Mouse (Mus musculus): ENCODE results near the gene Bsn. TPM values are rescaled to one million over a fixed set of nuclear protein-coding genes. Genes with fewer than 3 reads are reported as not detected.

Gene Bsn
- total RNA-seq (2017) = under 0.01 to 1.2 TPM in 2 of 3 replicates, not detected in the other

- ATAC-seq (replicated peaks; ENCODE audit: insufficient number of reproducible peaks, low FRiP score, low TSS enrichment, poor library complexity, severe bottlenecking) = no peak
Measured at GRCm38 (mm10) chr9:108189787-108190679, at the start of gene Bsn. Gene Bsn, minus strand, starts transcription at chr9:108190384.

- no peak for ATAC-seq (replicated peaks; ENCODE audit: insufficient number of reproducible peaks, low FRiP score, low TSS enrichment, poor library complexity, severe bottlenecking)
Measured at GRCm38 (mm10) chr9:108239951-108240350, 49.8 kb upstream of the Bsn start.

- no peak for ATAC-seq (replicated peaks; ENCODE audit: insufficient number of reproducible peaks, low FRiP score, low TSS enrichment, poor library complexity, severe bottlenecking)
Measured at GRCm38 (mm10) chr9:108238831-108239230, 48.6 kb upstream of the Bsn start.

GRCm38 (mm10) chr9:108238402-108238801 is 48.2 kb upstream of the Bsn start:
- ATAC-seq (replicated peaks; ENCODE audit: insufficient number of reproducible peaks, low FRiP score, low TSS enrichment, poor library complexity, severe bottlenecking) = no peak

- ATAC-seq (replicated peaks; ENCODE audit: insufficient number of reproducible peaks, low FRiP score, low TSS enrichment, poor library complexity, severe bottlenecking) = no peak
Measured at GRCm38 (mm10) chr9:108234682-108235081, 44.5 kb upstream of the Bsn start.

- no peak for ATAC-seq (replicated peaks; ENCODE audit: insufficient number of reproducible peaks, low FRiP score, low TSS enrichment, poor library complexity, severe bottlenecking)
Measured at GRCm38 (mm10) chr9:108232908-108233307, 42.7 kb upstream of the Bsn start.

- no peak for ATAC-seq (replicated peaks; ENCODE audit: insufficient number of reproducible peaks, low FRiP score, low TSS enrichment, poor library complexity, severe bottlenecking)
Measured at GRCm38 (mm10) chr9:108227911-108228649, 37.9 kb upstream of the Bsn start.

GRCm38 (mm10) chr9:108225166-108225565 is 35.0 kb upstream of the Bsn start:
- ATAC-seq (replicated peaks; ENCODE audit: insufficient number of reproducible peaks, low FRiP score, low TSS enrichment, poor library complexity, severe bottlenecking) = no peak

GRCm38 (mm10) chr9:108223633-108224032 is 33.4 kb upstream of the Bsn start:
- no peak for ATAC-seq (replicated peaks; ENCODE audit: insufficient number of reproducible peaks, low FRiP score, low TSS enrichment, poor library complexity, severe bottlenecking)

GRCm38 (mm10) chr9:108221566-108221965 is 31.4 kb upstream of the Bsn start:
- no peak for ATAC-seq (replicated peaks; ENCODE audit: insufficient number of reproducible peaks, low FRiP score, low TSS enrichment, poor library complexity, severe bottlenecking)

- ATAC-seq (replicated peaks; ENCODE audit: insufficient number of reproducible peaks, low FRiP score, low TSS enrichment, poor library complexity, severe bottlenecking) = no peak
Measured at GRCm38 (mm10) chr9:108220380-108220774, 30.2 kb upstream of the Bsn start.

GRCm38 (mm10) chr9:108219766-108220379 is 29.7 kb upstream of the Bsn start:
- no peak for ATAC-seq (replicated peaks; ENCODE audit: insufficient number of reproducible peaks, low FRiP score, low TSS enrichment, poor library complexity, severe bottlenecking)

- no peak for ATAC-seq (replicated peaks; ENCODE audit: insufficient number of reproducible peaks, low FRiP score, low TSS enrichment, poor library complexity, severe bottlenecking)
Measured at GRCm38 (mm10) chr9:108217936-108218543, 27.9 kb upstream of the Bsn start.

- no peak for ATAC-seq (replicated peaks; ENCODE audit: insufficient number of reproducible peaks, low FRiP score, low TSS enrichment, poor library complexity, severe bottlenecking)
Measured at GRCm38 (mm10) chr9:108217406-108217805, 27.2 kb upstream of the Bsn start.

- no peak for ATAC-seq (replicated peaks; ENCODE audit: insufficient number of reproducible peaks, low FRiP score, low TSS enrichment, poor library complexity, severe bottlenecking)
Measured at GRCm38 (mm10) chr9:108213105-108213504, 22.9 kb upstream of the Bsn start.

- no peak for ATAC-seq (replicated peaks; ENCODE audit: insufficient number of reproducible peaks, low FRiP score, low TSS enrichment, poor library complexity, severe bottlenecking)
Measured at GRCm38 (mm10) chr9:108212426-108212825, 22.2 kb upstream of the Bsn start.

GRCm38 (mm10) chr9:108205571-108205901 is 15.4 kb upstream of the Bsn start:
- no peak for ATAC-seq (replicated peaks; ENCODE audit: insufficient number of reproducible peaks, low FRiP score, low TSS enrichment, poor library complexity, severe bottlenecking)

- no peak for ATAC-seq (replicated peaks; ENCODE audit: insufficient number of reproducible peaks, low FRiP score, low TSS enrichment, poor library complexity, severe bottlenecking)
Measured at GRCm38 (mm10) chr9:108204884-108205570, 14.8 kb upstream of the Bsn start.

- 0 out of 2 replicates have a peak, but pooled peaks have one; percentile 30 for ATAC-seq (replicated peaks; ENCODE audit: insufficient number of reproducible peaks, low FRiP score, low TSS enrichment, poor library complexity, severe bottlenecking)
Measured at GRCm38 (mm10) chr9:108203015-108203414, 12.8 kb upstream of the Bsn start.
